Mouse (Mus musculus) heart, embryonic 10.5 days (tissue): Measurements from ENCODE around the gene Spats2l. TPM values are rescaled to one million over a fixed set of nuclear protein-coding genes. Genes with fewer than 3 reads are reported as not detected.

Experiments used
- DNase-seq: peaks from one replicate; pipeline ENCODE4 v3.0.0-alpha.2; 2017; ENCODE audit warnings: low spot score
- H3K27ac ChIP-seq: fragments of 300-500 bp; sonication (generic); 2 replicates; pipeline ENCODE4 v1.5.1; 2016; ENCODE audit warnings: mild to moderate bottlenecking
- H3K27me3 ChIP-seq: fragments of 300-500 bp; sonication (generic); 2 replicates; pipeline ENCODE4 v1.6.1; 2016; ENCODE audit warnings: mild to moderate bottlenecking; ENCODE audit not compliant: poor library complexity, insufficient read depth, severe bottlenecking
- H3K36me3 ChIP-seq: fragments of 300-500 bp; sonication (generic); 2 replicates; pipeline ENCODE4 v1.6.1; 2016; ENCODE audit warnings: mild to moderate bottlenecking, moderate library complexity
- H3K4me1 ChIP-seq: fragments of 300-500 bp; sonication (generic); 2 replicates; pipeline ENCODE4 v1.6.1; 2016; ENCODE audit warnings: mild to moderate bottlenecking
- H3K4me3 ChIP-seq: fragments of 300-500 bp; sonication (generic); 2 replicates; pipeline ENCODE4 v1.5.1; 2016; ENCODE audit warnings: mild to moderate bottlenecking, moderate library complexity
- H3K9me3 ChIP-seq: fragments of 300-500 bp; sonication (generic); 2 replicates; pipeline ENCODE4 v1.6.1; 2016; ENCODE audit warnings: mild to moderate bottlenecking, moderate library complexity
- WGBS: fragments of 180-500 bp; shearing (Covaris S2); methylation state at CpG from one replicate; pipeline ENCODE4 v1.1.7; 2016; 5-methylcytosine and 5-hydroxymethylcytosine counted together
- polyA plus RNA-seq: library from polyadenylated mRNA; unstranded; fragments of >200 nt; fragmentation: Nextera tagmentation; extraction: Ambion mirVana; gene quantifications from 2 replicates; pipeline ENCODE4 v1.2.1, GENCODE M21; 2016

Gene Spats2l
- polyA plus RNA-seq, 1 experiment from 2014 or later, result 34.3 TPM

- H3K36me3 ChIP-seq, result no peaks in the 10 kb centered on the region
- H3K4me1 ChIP-seq, result peaks cover 15% of the 10 kb centered on the region
- DNase-seq, result no peak
- H3K9me3 ChIP-seq, result no peaks in the 10 kb centered on the region
- no peak overlapping the region for H3K4me3 ChIP-seq
- no peaks in the 10 kb centered on the region for H3K27me3 ChIP-seq
- WGBS, result 69% methylated on average over 5 of the region's 5 CpGs
- no peak overlapping the region for H3K27ac ChIP-seq
These were observed 62.8 kb downstream of the Spats2l start for GRCm38 (mm10) chr1:57836686-57837317.

GRCm38 (mm10) chr1:57839863-57840262 is 65.9 kb downstream of the Spats2l start:
- Histone ChIP-seq H3K4me3 (no peak overlapping the region), H3K36me3 (no peaks in the 10 kb centered on the region), H3K27me3 (no peaks in the 10 kb centered on the region), H3K4me1 (peaks cover 7% of the 10 kb centered on the region), H3K27ac (no peak overlapping the region), H3K9me3 (no peaks in the 10 kb centered on the region)
- no peak for DNase-seq
- WGBS, result 77% methylated on average over 6 of the region's 6 CpGs

GRCm38 (mm10) chr1:57845054-57845722 is 71.2 kb downstream of the Spats2l start:
- WGBS, result 67% methylated on average over 9 of the region's 9 CpGs
- H3K36me3 ChIP-seq, result no peaks in the 10 kb centered on the region
- no peak overlapping the region for H3K27ac ChIP-seq
- DNase-seq, result no peak
- peaks cover 14% of the 10 kb centered on the region for H3K4me1 ChIP-seq
- no peak overlapping the region for H3K4me3 ChIP-seq
- no peaks in the 10 kb centered on the region for H3K9me3 ChIP-seq
- H3K27me3 ChIP-seq, result no peaks in the 10 kb centered on the region

GRCm38 (mm10) chr1:57846856-57847698 is 73.1 kb downstream of the Spats2l start:
- H3K4me3 ChIP-seq, result no peak overlapping the region
- DNase-seq, result no peak
- no peak overlapping the region for H3K27ac ChIP-seq

GRCm38 (mm10) chr1:57849087-57849486 is 75.1 kb downstream of the Spats2l start:
- Histone ChIP-seq H3K9me3 (no peaks in the 10 kb centered on the region), H3K4me1 (peaks cover 21% of the 10 kb centered on the region), H3K27ac (no peak overlapping the region), H3K27me3 (no peaks in the 10 kb centered on the region), H3K36me3 (no peaks in the 10 kb centered on the region), H3K4me3 (no peak overlapping the region)
- WGBS, result 69% methylated on average over 4 of the region's 4 CpGs
- DNase-seq, result no peak

More at GRCm38 (mm10) chr1:57846856-57847698, 73.1 kb downstream of the Spats2l start:
- Histone ChIP-seq H3K36me3 (no peaks in the 10 kb centered on the region), H3K27me3 (no peaks in the 10 kb centered on the region), H3K9me3 (no peaks in the 10 kb centered on the region), H3K4me1 (peaks cover 19% of the 10 kb centered on the region)
- WGBS, result 78% methylated on average over 15 of the region's 15 CpGs

- 54% methylated on average over 3 of the region's 3 CpGs for WGBS
- Histone ChIP-seq H3K27me3 (no peaks in the 10 kb centered on the region), H3K9me3 (no peaks in the 10 kb centered on the region), H3K4me1 (peaks cover 21% of the 10 kb centered on the region), H3K27ac (no peak overlapping the region), H3K36me3 (no peaks in the 10 kb centered on the region), H3K4me3 (no peak overlapping the region)
- no peak for DNase-seq
These were observed 76.0 kb downstream of the Spats2l start for GRCm38 (mm10) chr1:57849916-57850315.

GRCm38 (mm10) chr1:57851871-57852270 is 77.9 kb downstream of the Spats2l start:
- no peak for DNase-seq
- Histone ChIP-seq H3K4me3 (no peak overlapping the region), H3K36me3 (no peaks in the 10 kb centered on the region), H3K4me1 (peaks cover 21% of the 10 kb centered on the region), H3K27ac (no peak overlapping the region), H3K27me3 (no peaks in the 10 kb centered on the region), H3K9me3 (no peaks in the 10 kb centered on the region)
- 94% methylated on average over 6 of the region's 6 CpGs for WGBS

- Histone ChIP-seq H3K4me3 (no peak overlapping the region), H3K36me3 (no peaks in the 10 kb centered on the region), H3K27ac (no peak overlapping the region), H3K9me3 (no peaks in the 10 kb centered on the region), H3K27me3 (no peaks in the 10 kb centered on the region), H3K4me1 (peaks cover 21% of the 10 kb centered on the region)
- DNase-seq, result no peak
- 64% methylated on average over 12 of the region's 12 CpGs for WGBS
These were observed 78.8 kb downstream of the Spats2l start for GRCm38 (mm10) chr1:57852562-57853271.

GRCm38 (mm10) chr1:57857799-57858198 is 83.8 kb downstream of the Spats2l start:
- Histone ChIP-seq H3K9me3 (no peaks in the 10 kb centered on the region), H3K27ac (no peak overlapping the region), H3K36me3 (no peaks in the 10 kb centered on the region), H3K4me1 (peaks cover 2% of the 10 kb centered on the region; the same call in 1 of the 2 replicates), H3K4me3 (no peak overlapping the region), H3K27me3 (no peaks in the 10 kb centered on the region)
- WGBS, result 53% methylated on average over 5 of the region's 5 CpGs
- DNase-seq, result no peak

GRCm38 (mm10) chr1:57862024-57862423 is 88.1 kb downstream of the Spats2l start:
- 78% methylated on average over 4 of the region's 4 CpGs for WGBS
- Histone ChIP-seq H3K27me3 (no peaks in the 10 kb centered on the region), H3K27ac (no peak overlapping the region), H3K9me3 (no peaks in the 10 kb centered on the region), H3K36me3 (no peaks in the 10 kb centered on the region), H3K4me3 (no peak overlapping the region), H3K4me1 (no peaks in the 10 kb centered on the region)
- DNase-seq, result no peak

GRCm38 (mm10) chr1:57868651-57869050 is 94.7 kb downstream of the Spats2l start:
- no peaks in the 10 kb centered on the region for H3K36me3 ChIP-seq

GRCm38 (mm10) chr1:57872006-57872405 is 98.0 kb downstream of the Spats2l start:
- H3K27me3 ChIP-seq, result no peaks in the 10 kb centered on the region
- H3K4me3 ChIP-seq, result no peak overlapping the region
- DNase-seq, result no peak
- H3K4me1 ChIP-seq, result peaks cover 5% of the 10 kb centered on the region; the same call in 1 of the 2 replicates
- H3K27ac ChIP-seq, result no peak overlapping the region
- no peaks in the 10 kb centered on the region for H3K9me3 ChIP-seq
- H3K36me3 ChIP-seq, result no peaks in the 10 kb centered on the region
- 74% methylated on average over 3 of the region's 3 CpGs for WGBS

More at GRCm38 (mm10) chr1:57868651-57869050, 94.7 kb downstream of the Spats2l start:
- no peaks in the 10 kb centered on the region for H3K9me3 ChIP-seq
- no peak overlapping the region for H3K4me3 ChIP-seq
- H3K4me1 ChIP-seq, result peaks cover 4% of the 10 kb centered on the region; the same call in 1 of the 2 replicates
- WGBS, result 71% methylated on average over 13 of the region's 13 CpGs
- no peak overlapping the region for H3K27ac ChIP-seq
- no peaks in the 10 kb centered on the region for H3K27me3 ChIP-seq
- DNase-seq, result no peak
